Mouse (Mus musculus): ENCODE measurements around the gene Cd109. TPM values are rescaled to one million over a fixed set of nuclear protein-coding genes. Genes with fewer than 3 reads are reported as not detected.

Cd109 gene
- polyA plus RNA-seq (2015; fragmentation: Illumina TruSeq; extraction: RNeasy Lipid Tissue Mini Kit (QIAGEN cat#74804); ENCODE audit: insufficient read depth, low replicate concordance), result 0.23 TPM

GRCm38 (mm10) chr9:78615401-78616021 lies at the start of gene Cd109:
Cd109 (plus strand) TSS chr9:78615546.

GRCm38 (mm10) chr9:78587914-78588313 lies 27.4 kb upstream of the Cd109 start, which contains the start of gene Slc17a5:
Slc17a5 (minus strand) TSS chr9:78588041.

Other genes with a start within 250 kb of the Cd109 start
- gene Dppa5a, start 247.4 kb upstream of the Cd109 start, polyA plus RNA-seq (2015; fragmentation: Illumina TruSeq; extraction: RNeasy Lipid Tissue Mini Kit (QIAGEN cat#74804); ENCODE audit: insufficient read depth, low replicate concordance), result not detected
- not detected for gene Ooep, start 236.8 kb upstream of the Cd109 start, polyA plus RNA-seq (2015; fragmentation: Illumina TruSeq; extraction: RNeasy Lipid Tissue Mini Kit (QIAGEN cat#74804); ENCODE audit: insufficient read depth, low replicate concordance)
- 1.5 TPM for gene Ddx43, start 219.8 kb upstream of the Cd109 start, polyA plus RNA-seq (2015; fragmentation: Illumina TruSeq; extraction: RNeasy Lipid Tissue Mini Kit (QIAGEN cat#74804); ENCODE audit: insufficient read depth, low replicate concordance)
- 6.5 TPM for gene Cgas, start 172.3 kb upstream of the Cd109 start, polyA plus RNA-seq (2015; fragmentation: Illumina TruSeq; extraction: RNeasy Lipid Tissue Mini Kit (QIAGEN cat#74804); ENCODE audit: insufficient read depth, low replicate concordance)
- gene Mto1, start 167.3 kb upstream of the Cd109 start, polyA plus RNA-seq (2015; fragmentation: Illumina TruSeq; extraction: RNeasy Lipid Tissue Mini Kit (QIAGEN cat#74804); ENCODE audit: insufficient read depth, low replicate concordance), result 24.9 TPM
- gene Gm17324, start 166.8 kb upstream of the Cd109 start, polyA plus RNA-seq (2015; fragmentation: Illumina TruSeq; extraction: RNeasy Lipid Tissue Mini Kit (QIAGEN cat#74804); ENCODE audit: insufficient read depth, low replicate concordance), result not detected
- 13,150 TPM for gene Eef1a1, start 126.4 kb upstream of the Cd109 start, polyA plus RNA-seq (2015; fragmentation: Illumina TruSeq; extraction: RNeasy Lipid Tissue Mini Kit (QIAGEN cat#74804); ENCODE audit: insufficient read depth, low replicate concordance)
- gene Slc17a5, start 27.5 kb upstream of the Cd109 start, polyA plus RNA-seq (2015; fragmentation: Illumina TruSeq; extraction: RNeasy Lipid Tissue Mini Kit (QIAGEN cat#74804); ENCODE audit: insufficient read depth, low replicate concordance), result 10.2 TPM

All from spleen, adult 10 weeks (tissue).